Mouse (Mus musculus) urinary bladder, postnatal 10 days (tissue): ENCODE data around the gene Traf3ip3.

ENCODE experiments used
- DNase-seq: peaks from one replicate; pipeline ENCODE4 v3.0.0; 2022; ENCODE audit warnings: low spot score

The Traf3ip3 gene

GRCm38 (mm10) chr1:193207503-193207902, 6.0 kb upstream of the Traf3ip3 start, which contains the start of gene Lamb3:
Gene Lamb3, plus strand, starts transcription at chr1:193207699.
- no peak for DNase-seq

GRCm38 (mm10) chr1:193205431-193205830, 3.9 kb upstream of the Traf3ip3 start:
- DNase-seq = no peak

DNA sequence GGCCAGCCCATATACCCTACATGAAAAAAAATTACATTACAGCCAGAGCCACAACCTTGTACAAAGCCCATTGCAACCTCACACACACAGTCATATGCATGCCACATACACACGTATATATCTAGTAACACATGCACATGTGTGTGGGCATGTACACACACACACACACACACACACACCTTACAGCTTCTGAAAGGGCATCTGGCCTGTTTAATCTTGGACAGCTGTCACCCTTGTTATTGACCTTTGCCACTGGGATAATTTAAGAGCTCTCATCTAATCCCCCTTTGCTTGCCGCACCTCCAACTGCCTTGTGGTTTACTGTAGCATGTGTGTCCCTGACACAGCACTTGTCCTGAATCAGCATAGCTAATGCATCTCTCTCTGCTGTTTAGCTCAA, 2.3 kb upstream of the Traf3ip3 start:
- no peak for DNase-seq

GRCm38 (mm10) chr1:193200640-193201382, 692 bp downstream of the Traf3ip3 start:
- no peak for DNase-seq

DNA sequence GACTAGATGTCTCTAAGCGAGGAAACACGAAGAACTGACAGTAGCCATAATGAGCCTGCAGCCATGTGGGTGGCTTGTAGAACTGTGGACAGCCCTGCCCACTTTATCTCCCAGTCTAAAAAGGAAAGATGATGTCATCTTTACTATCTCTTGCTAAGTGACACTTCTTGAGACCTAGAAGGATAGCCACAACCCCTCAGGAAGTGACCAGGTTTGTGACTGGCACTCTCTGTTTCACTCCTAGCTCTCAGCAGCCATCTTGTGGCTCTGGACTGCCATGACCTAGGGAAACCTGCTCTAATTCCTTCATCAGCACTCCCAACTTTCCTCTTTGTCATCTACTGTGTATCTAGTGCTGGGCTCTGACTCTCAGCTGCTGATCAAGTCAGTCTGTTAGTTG, 3.2 kb downstream of the Traf3ip3 start:
- DNase-seq = no peak

DNA sequence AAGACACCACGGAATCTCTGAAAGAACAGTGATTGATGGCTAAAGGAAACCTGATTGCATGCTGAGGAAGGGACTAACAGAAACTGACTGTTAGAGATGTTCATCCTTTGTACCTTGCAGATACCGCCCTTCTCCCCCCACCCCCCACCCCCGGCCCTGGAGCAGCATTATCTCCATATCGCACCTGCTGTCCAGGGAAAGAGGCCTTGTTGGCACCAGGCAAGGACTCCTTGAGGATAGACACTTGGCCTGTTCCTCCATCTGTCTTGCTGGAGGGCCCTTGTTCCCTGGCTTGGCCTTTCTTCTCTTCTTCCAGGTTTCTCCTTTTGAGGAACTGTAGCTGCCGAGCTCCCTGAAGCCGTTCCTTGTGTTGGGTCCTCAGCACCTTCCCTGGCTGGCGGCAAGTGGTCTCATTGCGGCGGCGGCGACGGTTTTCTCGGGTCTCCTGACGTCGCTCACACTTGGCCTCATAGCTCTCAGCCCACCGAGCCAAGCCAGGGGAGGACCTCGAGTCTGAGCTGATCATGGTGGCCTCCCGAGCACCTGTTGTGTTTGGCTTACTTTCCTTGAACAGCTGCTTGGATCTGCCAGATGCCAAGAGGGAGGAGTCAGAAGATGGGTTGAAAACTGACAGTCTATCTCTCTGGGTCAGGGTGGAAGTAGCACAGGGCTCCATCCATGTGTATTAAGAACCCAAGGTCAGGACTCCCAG, 3.9 kb downstream of the Traf3ip3 start:
- no peak for DNase-seq

DNA sequence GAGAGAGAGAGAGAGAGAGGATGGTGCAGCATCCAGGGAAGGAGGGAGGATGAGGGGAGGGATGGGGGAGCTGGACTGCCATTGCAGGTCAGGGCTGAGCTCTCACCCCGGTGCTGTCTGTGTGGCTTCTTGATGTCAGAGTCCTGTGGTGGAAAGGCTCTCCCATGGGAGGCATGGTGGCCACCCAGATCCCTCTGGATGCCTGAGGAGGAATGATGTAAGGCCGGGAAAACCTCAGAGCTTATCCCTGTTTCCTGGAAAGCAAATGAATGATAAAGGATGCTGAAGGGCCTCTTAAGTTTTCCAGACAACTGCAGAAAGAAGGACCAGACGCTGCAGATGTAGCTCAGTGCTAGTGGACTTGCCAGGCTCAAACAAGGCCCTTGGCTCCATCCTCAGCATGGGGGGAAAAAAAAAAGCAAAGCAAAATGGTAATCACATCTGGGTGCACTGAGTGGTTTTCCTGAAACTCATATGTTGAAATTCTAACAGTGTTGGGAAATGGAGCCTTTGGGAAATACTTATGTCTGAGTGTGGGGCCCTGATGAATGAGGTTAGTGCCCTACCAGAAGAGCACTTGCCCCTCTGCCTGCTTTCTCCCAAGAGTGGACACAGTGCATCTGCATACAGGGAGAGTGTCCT, 6.2 kb downstream of the Traf3ip3 start:
- DNase-seq = no peak

DNA sequence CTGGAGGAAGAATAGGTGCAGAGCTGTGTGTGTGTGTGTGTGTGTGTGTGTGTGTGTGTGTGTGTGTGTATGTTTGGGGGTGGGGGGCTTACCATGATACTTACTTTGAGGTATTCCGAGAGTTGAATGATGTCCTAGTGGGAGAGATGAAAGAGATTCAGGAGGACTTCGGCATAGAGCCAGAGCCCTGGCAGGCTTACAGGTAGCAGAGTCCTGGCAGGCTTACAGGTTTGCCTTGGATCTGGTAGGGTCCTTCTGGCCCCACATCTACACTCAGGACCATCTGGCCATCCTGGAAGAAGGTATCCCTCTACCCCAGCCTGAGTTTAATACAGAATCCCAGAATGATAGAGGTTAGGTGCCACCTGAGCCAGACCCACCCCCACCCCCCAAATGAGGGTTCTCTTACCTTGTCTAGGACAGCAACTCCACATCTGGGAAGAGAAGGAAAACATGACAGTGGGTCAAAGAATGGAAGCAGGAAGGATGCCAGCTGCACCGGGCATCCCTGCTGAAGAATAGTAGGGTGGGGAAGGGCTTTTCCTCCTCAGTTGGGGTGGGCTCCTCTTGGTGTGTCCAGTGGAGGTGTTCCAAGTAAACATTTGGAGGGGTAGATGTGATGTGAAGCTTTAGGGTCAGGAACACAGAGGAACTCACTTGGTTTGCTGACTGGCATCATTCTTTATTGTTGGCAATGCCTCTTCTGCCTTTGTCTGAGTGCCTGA, 6.9 kb downstream of the Traf3ip3 start:
- DNase-seq = no peak

GRCm38 (mm10) chr1:193191675-193192283, 9.7 kb downstream of the Traf3ip3 start:
- DNase-seq = no peak

GRCm38 (mm10) chr1:193189771-193190170, 11.7 kb downstream of the Traf3ip3 start:
- DNase-seq = no peak

DNA sequence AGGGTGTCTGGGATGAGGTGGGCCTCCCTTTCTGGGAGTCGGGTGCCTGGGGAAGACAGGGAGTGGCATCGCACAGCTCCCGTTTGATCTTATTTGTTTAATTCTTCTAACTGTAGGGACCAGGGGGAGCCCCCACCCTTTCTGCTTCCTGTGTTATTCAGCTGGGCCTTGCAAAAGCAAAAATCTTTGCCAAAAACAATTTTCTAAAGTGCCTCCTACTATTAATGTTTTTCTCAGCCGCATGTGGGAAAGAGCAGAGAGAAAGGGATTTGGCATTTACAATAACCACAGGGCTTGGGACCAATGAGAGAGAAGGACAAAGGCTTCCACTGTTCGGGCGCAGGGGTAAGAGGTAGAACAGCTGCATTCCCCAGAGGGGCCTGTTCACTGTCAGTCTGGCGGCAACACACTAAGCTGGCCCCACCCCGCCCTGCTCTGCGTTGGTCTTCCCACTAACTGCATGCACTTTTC, 12.3 kb downstream of the Traf3ip3 start:
- DNase-seq = no peak

- DNase-seq = no peak
These were observed 13.2 kb downstream of the Traf3ip3 start for GRCm38 (mm10) chr1:193188257-193188656.

DNA sequence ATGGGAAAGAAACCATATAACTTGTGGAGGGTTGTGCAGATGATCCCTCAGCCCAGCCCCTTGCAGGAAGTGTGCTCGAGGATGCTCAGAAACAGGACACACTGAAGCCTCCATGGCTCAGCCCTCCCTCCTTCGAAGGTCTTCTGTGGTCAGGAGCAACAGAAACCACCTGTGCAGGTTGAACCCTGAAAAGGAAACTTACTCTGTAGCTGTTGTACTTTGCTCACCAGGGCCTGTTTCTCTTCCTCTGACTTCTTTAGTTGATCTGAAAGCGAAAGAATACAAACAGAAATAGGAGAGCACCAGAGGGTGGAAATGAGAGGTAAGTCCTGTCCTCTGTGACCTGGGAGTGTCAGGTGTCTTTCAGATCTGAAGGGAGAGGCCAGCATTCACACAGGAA, 20.4 kb downstream of the Traf3ip3 start:
- no peak for DNase-seq

GRCm38 (mm10) chr1:193174143-193174733, 27.3 kb downstream of the Traf3ip3 start:
- no peak for DNase-seq

GRCm38 (mm10) chr1:193173810-193174129, 27.7 kb downstream of the Traf3ip3 start:
- DNase-seq = no peak

GRCm38 (mm10) chr1:193172991-193173809, 28.3 kb downstream of the Traf3ip3 start:
- peak; percentile 84 for DNase-seq

DNA sequence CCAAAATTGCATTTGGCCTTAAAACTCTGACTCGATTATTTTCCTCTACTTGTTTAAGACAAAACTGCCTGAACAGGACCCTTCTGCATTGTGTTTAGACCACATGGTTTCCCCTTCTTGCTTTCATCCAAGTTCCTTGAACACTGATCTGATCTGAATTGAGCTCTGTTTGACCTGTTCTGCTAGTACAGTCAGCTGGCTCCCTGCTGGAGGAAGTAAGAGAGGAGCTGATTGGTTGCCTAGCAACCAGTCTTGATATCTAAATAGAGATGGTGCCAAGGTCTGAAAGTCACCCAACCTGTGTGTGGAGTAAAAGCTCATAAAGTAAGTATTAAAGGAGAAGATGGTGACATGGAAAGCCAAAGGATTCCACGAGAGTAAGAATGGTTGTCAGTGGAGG, 31.6 kb downstream of the Traf3ip3 start:
- DNase-seq = no peak

DNA sequence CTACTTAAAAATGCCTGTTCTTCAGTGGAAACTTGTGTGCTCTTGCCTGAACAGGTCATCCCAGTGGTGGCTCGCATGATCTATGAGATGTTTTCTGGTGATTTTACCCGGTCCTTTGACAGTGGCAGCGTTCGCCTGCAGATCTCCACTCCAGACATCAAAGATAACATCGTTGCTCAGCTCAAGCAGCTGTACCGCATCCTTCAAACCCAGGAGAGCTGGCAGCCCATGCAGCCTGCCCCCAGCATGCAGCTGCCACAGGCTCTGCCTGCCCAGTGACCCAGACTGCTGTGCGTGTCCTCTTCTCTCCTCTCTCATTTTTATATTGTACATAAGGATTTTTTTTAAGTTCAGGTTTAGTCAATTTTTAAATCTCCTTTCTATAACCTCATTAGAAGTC, 32.3 kb downstream of the Traf3ip3 start:
- DNase-seq = no peak

DNA sequence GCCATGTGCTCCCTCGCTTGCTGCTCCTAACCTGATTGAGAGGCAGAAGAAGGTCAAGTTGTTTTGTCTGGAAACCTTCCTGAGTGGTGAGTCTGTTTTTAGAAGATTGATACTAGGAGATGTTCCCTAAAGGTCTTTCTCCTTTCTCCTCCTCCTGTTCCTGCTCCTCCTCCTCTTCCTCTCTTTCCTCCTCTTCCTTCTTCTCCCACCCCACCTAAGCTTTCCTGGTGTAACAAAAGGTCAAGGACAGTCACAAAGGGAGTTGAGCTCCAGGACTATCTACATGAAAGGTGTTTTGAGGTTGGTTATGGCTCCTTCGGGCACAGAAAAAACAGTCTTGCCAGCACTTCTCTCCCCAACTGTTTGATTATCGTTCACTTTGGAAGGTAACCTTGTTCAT, 33.8 kb downstream of the Traf3ip3 start, which contains the start of gene A130010J15Rik:
Gene A130010J15Rik, plus strand, starts transcription at position 301 of the 400 bp plus-strand sequence.
- no peak for DNase-seq

DNA sequence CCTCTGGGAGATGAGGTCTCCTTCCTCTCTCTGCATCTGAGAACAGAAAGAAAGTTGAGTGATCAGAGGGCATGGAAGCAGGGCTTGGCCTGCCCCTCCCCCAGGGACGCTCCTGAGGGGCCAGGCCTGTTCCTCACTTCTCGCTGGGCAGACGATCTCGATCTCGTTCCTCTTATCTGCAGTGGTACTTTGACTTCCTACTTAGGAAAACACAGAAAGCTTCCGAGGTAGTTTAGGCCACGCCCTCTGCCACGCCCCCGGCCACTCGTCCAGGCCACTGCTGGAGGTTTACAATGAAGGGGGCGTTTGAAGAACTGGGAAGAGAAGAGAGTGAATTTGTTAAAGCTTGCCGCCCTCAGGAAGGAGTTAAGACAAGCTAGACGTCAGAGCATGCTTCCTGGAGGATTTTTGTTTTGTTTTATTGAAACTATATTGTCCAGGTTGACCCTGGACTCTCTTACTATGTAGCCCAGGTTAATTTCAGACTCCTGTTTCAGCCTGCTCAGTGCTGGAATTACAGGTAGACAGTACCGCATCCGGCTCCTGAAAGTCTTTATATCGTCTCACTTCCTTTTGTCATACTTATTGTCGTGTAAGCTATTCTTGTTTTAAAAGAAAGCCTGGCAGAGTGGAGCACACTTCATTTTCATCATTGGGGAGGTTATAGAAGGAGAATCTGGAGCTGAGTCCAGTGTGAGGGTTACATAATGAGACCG, 41.0 kb downstream of the Traf3ip3 start:
- no peak for DNase-seq
